Mouse (Mus musculus): ENCODE results near the gene Elfn1.

Gene Elfn1

DNA sequence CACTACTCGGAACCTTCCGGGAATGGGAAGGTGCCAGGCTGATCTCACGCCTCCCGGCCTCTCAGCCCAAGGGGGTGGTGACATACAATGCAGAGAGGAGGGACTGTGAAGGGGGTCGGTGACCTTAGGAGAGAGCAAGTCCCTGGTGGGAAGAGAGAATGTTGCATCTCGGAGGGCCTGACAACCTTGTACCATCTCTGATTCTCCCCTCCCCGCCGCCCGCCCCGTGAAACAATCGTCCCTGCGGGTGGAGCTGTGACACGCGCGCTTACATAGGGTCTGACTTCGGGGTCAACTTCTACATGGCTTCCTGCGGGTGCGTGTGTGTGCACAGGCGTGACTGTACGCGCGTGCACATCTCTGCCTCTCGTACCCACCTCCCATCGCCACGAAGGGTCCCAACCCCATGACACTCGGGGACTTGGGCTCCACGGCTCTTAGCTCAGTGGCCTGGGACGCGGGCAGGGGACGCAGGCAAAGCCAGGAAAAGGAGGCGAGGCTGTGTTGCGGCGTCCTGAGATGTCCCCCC, at the start of gene Elfn1:
Gene Elfn1, plus strand, starts transcription at position 230 of the 529 bp plus-strand sequence.
- no peak for DNase-seq (ENCODE audit: low spot score)

DNA sequence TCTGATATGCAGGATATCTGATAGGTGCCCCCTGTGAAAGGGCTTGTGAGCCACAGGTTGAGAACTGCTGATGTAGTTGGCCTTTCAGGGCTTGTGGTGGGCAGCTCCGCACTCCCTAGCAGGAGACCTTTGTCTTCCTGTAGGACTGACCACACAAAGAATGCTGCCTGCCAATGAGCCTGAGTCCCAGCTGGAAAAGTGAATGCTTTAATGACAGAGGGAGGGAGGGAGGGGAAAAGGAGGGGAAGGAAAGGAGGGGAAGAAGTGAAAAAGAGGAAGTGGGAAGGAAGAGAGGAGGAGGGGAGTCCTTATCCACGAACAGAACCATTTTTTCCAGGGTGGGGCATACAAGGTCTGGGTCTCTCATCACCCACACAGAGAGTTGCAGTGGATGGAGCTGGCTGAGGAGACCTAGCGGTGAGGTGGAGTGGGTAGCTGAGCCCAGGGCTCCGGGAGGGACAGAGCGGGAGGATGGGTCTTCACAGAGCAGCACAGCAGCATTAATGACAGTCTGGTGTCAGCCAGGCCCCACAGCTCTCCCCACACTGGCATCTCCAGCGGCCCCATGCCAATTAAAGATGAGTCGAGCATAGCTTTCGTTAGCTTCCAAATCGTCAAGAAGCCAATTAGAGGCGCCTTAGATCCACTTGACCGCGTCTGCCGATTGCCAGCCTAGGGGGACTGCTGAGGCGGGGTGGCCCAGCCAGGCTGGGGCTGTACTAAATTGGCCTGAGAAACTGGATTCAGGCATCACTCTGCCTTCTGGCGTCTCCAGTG, 47.2 kb upstream of the Elfn1 start:
- no peak for DNase-seq (ENCODE audit: low spot score)

DNA sequence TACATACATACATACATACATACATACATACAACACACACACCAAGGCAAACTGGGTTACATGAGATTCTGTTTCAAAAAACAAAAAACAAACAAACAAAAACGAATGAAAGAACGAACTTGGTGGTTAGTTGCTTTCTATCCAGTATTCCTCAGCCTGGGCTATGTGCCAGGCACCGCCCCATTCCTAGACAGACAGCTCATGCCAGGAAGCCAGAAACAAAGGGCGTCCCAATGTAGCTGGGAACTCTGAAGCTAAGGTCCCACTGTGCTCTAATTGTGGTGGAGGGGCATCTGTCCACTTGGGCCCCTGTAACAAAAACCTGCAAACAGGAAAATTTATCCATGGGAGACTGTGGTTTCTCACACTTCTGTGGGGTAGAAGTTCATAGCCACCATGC, 45.0 kb upstream of the Elfn1 start:
- DNase-seq (ENCODE audit: low spot score) = peak; percentile 27

DNA sequence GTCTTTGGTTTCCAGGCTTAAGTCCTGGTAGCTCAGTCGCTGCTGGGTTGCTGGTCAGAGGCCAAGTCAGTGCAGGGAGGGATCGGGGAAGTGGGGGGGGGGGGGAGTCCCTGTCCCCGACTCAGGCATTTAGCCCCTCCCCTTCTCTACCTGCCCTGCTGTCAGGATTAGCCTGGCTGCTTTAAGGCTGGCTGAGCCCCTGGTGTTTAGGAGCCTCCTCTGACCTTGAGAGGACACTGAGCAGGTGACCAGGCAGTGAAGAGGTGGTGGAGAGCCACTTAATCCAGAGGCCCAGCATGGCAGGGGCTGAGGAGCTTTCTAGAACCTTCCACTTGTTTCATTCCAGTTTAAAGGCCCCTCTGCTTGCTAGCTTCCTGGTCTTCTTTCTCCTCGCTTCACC, 36.9 kb upstream of the Elfn1 start:
- DNase-seq (ENCODE audit: low spot score) = no peak

DNA sequence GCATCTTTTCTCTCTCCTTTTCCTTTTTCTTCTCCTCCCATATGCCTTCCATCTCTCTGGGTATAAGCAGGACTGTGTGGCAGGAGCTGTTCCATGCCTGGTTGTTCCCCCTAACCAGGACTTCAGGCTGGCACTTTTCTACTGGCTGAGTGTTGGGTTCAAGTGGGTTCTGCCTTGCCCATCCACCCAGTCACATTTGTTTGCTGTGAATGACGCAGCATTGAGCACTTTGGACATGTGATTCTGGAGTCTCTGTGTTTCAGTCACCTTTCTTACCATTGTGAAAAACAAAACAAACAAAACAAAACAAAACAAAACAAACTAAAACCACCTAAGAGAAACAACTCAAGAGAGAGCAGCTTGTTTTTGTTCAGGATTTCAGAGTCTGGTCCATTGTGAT, 36.2 kb upstream of the Elfn1 start:
- DNase-seq (ENCODE audit: low spot score) = no peak

DNA sequence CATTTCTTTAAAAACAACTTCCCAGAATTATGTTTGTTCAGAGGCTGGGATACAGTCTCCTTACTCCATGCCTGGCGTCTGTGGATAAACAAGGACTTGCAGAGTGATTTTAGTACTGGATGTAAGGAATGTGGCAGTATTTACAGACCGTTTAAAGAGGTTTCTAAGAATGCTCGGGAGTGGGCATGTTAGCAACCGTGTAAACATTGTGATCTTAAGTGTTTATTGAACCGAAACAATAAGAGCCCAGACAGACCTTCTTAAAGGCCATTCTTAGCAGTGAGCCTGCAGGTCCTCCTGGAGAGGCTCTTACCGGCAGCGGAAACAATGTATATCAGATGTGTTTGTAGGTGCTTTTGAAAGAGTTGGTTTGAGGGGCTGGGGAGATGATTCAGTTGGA, 30.2 kb upstream of the Elfn1 start:
- no peak for DNase-seq (ENCODE audit: low spot score)

DNA sequence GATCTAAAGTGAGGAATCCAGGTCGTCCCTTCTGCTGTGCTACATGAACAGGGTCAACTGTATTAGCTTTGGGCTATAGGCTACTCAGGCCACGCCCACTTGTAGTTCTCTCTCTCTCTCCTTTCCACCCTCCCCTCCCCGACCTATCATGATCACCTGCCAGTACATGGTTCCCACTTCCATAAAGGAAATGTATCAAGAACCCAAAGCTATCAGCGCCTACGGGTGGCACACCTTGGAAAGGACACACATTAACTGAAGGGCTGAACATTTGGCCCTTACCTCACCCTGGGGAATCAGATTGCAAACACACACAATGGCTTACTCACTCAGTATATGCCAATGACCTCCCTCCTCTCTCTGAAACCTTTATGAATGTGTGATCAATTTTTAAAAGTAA, 28.0 kb upstream of the Elfn1 start:
- no peak for DNase-seq (ENCODE audit: low spot score)

DNA sequence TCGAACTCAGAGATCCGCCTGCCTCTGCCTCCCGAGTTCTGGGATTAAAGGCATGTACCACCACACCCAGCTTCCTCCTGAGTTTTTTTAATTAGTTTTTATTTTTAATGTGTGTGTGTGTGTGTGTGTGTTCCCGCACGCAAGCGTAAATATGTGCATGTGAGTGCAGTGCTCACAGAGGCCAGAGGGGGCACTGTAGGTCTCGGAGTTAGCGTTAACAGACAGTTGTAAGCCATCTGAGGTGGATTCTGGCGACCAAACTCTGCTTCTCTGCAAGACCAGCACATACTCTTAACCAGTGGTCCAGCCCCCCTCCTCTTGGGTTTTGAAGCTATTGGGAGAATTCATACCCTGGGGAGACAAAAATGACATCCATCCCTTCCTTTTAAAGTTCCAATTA, 26.6 kb upstream of the Elfn1 start:
- DNase-seq (ENCODE audit: low spot score) = no peak

DNA sequence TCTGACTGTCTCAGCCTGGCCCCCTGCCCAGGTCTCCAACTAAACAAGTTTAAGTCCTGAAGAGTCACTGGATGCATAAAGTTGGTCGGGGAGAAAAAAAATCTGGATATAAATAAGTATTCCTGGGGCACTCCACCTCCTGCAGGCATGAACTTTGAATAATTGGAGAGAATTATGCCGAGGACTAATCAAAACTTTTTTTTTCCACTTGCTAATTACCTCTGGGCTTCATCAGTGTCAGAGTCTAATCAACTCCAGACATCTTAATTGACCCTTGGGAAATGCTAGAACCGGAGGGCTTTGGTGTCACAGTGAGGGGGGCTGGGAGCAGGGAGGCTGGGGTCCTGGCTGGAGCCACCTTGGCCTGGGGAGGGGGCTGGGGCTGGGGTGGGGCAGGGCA, 19.1 kb upstream of the Elfn1 start:
- DNase-seq (ENCODE audit: low spot score) = no peak

DNA sequence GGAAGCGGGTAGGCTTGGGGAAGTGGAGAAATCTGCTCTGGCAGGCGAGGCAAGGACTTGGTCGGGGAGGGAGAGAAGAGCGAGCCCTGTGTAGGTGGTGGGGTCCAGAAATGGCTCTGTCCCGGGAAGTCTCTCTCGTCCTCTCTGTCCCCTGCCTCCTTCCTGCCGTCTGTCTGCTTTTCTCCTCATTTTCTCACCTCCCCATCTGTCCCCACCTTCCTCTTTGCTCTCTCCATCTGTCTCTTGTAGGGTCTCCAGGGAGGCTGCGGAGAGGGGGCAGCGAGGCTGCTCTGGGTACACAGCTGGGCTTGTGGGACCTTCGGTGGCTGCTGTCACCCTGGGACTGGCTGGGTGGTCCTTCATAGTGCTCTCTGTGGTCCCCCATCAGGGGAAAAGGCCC, 18.4 kb upstream of the Elfn1 start:
- no peak for DNase-seq (ENCODE audit: low spot score)

DNA sequence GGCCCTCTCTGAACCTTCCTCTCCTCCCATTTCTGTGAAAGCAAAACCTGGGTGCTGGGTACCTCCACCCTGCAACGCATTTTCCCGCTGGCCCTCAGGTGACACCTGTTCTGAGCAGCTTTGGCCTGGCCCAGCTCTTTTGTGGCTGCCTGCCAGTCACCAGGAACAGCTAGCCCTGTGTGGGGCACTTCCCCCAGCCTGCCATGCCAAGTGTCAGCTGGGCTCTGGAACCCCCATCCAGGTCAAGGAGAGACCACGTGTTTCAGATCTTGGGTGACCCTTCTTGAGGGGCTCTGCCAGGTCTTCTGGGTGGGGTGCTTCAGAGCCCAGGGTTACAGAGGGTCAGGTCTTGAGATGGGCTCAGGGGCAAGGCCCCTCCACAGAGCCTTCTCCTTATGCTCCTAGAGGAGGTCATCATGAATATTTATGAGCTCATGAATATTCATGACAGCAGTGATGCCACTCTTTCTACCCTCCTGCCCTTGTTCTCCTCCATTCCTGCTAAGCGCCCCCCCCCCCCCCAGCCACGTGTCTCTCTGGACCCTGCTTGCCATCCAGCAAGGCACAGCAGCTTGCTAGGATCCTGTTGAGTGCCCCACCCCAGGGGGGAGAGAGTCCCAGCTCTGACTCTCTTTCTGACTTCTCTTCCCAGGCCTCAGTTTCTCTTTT, 15.3 kb upstream of the Elfn1 start:
- no peak for DNase-seq (ENCODE audit: low spot score)

DNA sequence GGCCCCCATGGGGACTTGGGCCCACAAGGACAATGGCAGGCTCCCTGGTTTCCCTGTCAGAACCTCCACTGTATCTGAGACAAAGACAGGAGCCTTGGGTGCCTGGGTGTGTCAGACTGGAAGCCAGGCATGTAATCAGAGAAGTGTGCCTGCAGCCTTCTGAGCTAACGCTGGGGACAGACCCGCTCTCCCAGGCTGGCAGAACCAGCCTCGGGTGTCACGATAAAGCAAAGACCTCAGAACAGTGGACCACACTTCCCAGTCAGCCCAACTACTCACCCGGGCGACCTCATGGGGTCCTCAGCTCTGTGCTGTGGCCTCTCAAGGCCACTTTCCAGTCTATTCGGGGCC, 14.8 kb upstream of the Elfn1 start:
- DNase-seq (ENCODE audit: low spot score) = no peak

DNA sequence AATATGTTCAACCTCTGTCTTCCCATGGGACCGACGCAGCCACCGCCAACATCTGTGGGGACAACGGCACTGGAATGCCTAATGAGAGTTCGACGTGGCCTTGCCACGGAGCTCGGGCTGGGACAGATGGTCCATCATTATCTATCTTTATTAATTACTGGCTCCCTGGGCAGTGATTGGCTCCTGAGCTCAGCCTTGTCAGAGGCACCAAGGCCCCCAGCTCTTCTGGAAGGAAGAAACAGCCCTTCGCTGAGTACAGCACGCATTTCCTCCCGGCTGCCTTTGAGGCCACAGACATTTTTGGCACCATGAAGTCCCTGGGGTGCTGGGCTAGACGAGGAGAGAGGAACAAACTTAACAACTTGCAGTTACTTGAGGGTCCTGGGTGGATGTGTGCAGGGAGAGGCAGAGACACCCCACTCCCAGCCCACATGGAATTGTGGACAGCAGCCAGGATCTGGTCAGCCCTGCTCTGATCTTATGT, 13.7 kb upstream of the Elfn1 start:
- DNase-seq (ENCODE audit: low spot score) = no peak

DNA sequence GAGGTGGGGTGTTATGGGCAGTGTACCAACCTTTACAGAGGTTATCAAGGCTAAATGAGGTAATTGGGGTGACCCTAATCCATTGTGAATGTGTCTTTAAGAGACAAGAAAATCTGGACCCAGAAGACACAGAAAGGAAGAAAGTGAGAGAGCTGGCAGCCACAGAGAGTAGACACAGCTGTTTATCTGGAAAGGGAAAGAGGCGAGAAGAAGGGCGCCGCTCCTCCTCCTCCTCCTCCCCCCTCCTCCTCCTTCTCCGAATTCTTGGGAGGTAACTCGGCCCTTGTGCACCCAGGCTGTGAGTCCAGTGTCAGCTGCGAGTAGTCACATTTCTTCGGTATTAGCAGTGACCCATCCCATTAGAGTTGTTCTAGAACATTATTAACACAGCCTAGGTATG, 8.7 kb upstream of the Elfn1 start:
- no peak for DNase-seq (ENCODE audit: low spot score)

DNA sequence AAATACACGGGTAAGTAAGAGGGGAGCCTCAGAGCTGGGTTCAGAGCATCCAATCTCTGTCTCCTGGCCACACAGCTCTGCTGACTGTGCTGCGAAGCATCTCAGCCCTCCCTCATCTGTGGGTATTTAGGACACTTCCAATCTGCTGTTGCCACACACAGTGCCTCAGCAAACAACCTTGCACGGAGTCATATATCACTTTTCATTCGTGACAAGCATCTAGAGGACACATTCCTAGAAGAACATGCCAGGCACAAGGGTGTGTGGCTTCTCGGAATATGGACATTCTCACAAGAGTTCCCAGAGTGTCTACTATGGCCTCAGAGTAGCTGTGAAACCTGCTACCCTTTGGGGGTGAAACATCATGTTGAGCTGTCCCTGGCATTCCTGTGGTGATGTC, 2.6 kb upstream of the Elfn1 start:
- DNase-seq (ENCODE audit: low spot score) = no peak

DNA sequence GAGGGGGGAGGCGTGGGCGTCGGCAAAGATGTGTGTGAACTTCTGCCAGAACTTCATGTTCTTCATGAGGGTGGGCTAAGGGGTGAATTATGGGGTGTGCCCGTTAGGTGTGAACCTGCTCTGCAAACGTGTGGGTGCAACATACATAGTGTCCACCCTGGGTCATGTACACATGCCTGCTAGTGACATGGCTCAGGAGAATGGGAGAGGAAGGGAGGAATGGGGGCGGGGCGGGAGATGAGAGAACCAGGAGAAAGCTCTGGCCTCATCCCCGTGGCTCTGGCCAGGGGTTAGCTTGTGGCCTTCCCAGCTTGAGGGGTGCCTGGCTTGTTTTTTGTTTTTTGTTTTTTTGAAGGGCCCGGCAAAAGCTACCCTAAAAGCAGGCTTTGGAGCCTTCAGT, 1.2 kb upstream of the Elfn1 start:
- DNase-seq (ENCODE audit: low spot score) = no peak

DNA sequence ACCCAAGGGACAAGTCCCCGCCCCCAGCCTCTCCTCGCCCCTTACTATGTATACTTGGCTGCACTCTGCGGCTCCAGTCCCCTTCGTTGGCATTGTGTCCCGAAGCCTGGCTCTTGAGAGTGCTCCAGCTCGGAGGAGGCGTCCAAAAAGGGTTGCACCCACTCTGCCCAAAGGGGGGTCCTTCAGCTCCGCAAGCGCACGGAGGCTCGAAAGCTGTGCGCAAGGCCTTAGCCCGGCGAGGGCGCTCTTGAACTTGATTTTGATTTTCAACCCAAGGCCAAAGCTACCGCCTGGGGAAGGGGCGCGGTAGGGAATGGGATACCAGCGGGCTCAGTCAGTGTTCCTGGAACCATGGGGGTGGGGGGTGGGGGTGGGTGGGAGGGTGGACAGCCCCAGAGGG, 502 bp upstream of the Elfn1 start:
- peak; percentile 58 for DNase-seq (ENCODE audit: low spot score)

DNA sequence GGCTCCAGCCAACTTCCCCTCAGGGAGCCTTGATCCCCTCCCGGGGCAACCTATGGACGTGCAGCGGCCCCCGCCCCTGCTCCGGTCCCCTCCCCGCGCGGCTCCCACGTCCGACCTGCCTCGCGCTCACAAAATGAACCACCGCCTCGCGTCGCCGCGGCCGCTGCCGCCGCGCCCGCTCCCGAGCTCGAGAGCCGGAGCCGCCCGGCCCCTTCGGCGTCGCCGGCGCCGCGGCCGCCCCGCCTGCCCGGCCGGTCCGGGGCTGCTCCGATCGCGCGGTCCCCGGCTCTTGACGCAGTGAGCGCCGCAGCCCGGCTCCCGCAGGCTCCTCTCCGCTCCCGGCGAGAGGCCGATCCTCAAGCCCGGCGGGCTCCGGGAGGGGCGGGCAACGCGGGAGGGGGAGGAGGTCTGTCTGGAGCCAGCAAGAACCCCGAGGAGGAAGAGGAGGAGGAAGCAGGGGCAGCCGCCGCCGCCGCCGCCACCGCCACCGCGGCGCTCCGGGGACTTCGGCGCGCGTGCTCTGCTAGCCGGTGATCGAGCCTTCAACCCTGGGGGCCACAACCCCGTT, 584 bp downstream of the Elfn1 start:
- no peak for DNase-seq (ENCODE audit: low spot score)

DNA sequence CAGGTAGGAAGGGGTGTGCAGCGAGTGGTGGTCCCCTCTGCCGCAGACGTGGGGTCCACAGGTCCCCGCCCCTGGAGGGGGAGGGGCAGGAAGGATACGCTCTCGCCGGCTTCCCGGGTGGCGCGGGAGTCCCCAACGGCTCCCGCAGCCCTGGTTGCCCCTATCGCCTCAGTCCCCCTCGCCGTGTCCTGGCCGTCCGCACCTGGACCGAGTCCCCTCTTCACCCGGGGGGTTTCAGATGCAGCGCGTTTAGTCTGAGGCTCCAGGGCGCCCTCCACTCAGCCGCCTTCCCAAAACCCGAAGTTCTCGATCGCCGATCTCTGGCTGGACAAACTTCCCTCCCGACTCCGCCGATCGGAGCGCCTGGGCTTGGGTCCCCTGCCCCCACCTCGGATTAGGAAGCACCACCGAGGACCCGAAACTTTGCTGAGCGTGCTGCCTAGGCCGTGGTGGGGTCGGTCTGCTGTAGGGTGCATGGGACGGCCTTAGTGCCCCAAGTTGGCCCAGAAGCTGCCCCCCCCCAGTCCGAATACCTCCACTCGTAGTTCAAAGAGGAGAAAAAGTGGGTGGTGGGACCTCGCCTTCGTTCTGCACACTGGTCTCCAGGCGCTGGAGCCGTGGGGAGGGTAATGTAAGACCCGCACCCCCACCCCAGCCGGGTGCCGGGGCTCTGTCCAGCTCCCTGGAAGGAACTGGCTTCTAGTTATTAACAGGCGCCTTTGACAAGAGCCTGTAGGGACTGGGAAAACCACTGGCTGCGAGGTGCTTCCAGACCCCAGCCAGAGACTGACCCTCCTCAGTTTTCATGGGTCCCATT, 1.3 kb downstream of the Elfn1 start:
- DNase-seq (ENCODE audit: low spot score) = no peak

DNA sequence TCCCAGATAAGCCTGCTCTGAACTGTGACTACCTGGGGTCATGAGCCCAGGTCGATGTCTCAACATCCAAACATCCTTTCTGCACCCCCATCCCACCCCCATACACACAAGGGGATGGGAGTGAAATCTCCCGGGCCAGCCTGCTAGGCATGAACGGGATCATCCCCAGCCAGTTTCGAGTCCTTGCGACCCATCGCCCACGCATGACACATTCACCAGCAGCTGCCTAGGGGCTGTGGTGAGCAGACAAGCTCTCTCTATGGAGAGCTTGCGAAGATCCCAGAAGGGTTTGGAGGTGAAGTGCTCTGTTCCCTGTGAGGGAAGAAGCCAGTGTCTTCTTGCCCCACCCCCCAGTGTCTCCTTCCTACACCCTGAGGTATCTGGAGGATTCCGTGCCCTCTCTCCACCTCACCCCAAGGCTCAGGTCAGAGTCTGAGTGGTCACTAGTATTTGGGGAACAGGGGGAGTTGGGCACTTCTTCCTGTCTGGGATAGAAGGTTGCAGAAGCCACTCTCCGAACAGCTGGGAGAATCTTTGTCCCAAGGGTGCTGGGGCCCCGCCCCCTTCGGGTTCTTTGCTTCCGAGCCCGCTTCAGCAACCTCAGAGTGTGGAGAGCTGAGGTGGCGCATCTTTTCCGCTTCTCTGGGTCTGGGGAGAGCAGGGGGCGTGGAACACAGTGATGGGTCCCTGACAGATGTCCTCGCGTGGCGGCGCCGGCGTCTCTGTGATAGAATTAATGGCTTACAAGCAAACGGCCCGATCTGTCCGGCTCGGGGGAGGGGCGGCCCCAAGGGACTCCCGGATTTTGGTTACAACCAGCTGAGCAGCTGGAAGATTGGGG, 2.2 kb downstream of the Elfn1 start:
- DNase-seq (ENCODE audit: low spot score) = no peak

DNA sequence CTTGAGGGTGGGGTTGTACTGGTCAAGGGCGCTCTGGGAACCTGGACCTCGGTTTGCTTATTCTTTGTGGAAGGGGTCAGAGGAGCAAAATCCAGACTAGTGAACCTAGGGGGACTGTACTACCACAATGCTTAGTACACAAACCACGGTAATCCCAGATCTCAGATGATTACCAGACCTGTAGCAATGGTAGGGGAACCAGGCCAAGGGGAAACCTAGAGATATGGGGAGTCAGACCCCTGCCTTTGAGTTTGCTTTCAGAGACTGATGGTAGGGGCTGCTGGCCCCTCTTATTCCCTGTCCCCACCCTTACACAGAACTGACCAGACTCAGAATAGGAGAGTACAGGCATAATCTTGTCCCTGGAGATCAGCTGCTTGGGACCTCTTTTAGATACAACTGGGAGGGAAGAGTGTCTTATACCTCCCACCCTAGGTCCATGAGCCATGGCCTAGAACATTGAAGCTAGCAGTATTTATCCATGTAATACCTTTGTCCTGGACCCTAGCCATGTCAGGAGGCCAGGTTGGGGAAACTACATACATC, 3.1 kb downstream of the Elfn1 start:
- no peak for DNase-seq (ENCODE audit: low spot score)

Measured in layer of hippocampus, adult 11-12 months (tissue).